Mouse (Mus musculus) ES-E14 (cell line): ENCODE measurements around the gene Ttc23l.

Experiments
- CHD2 ChIP-seq: IDR thresholded peaks from 2 replicates; pipeline ENCODE4 v1.6.1; 2014; ENCODE audit warnings: mild to moderate bottlenecking, low read depth, low read length, inconsistent platforms
- HCFC1 ChIP-seq: IDR thresholded peaks from 2 replicates; pipeline ENCODE4 v1.6.1; 2012; ENCODE audit warnings: low read length, inconsistent platforms, borderline replicate concordance; ENCODE audit not compliant: insufficient read depth
- MAFK ChIP-seq: IDR thresholded peaks from 2 replicates; pipeline ENCODE4 v1.6.1; 2014; ENCODE audit warnings: mild to moderate bottlenecking, low read depth, low read length, inconsistent platforms; ENCODE audit not compliant: insufficient read depth
- ZNF384 ChIP-seq: IDR thresholded peaks from 2 replicates; pipeline ENCODE4 v1.6.1; 2012; ENCODE audit warnings: low read depth, low read length, inconsistent platforms

DNA sequence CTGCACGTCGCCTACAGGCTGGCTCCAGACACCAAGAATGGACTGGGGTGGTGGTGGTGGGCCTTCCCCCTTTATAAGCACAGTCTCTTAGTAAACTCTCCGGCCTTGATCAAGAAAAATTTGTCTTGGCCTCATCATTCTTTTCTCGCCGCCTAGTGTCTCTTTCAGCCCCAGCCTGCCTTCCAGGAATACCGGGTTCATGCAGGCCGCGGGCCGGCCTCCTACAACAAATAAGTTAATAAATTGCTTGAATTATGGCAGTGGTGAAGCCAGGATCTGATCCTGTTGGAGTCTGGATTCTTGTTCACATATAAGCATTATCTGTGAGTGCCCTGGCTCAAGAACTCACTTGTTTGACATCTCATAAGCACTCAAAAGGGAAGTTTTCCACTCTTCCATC, 38.4 kb upstream of the Ttc23l start:
- no peak for TF ChIP-seq HCFC1
- TF ChIP-seq MAFK: no peak
- no peak for TF ChIP-seq ZNF384
- TF ChIP-seq CHD2: no peak
